11 mouse cellular contexts compared by ENCODE assay signal in genomic region chr6:115989032-115989431, GRCm38 (mm10). TPM values are rescaled to one million over a fixed set of nuclear protein-coding genes. Genes with fewer than 3 reads are reported as not detected.
DNase-seq lines count a peak whose midpoint lies in the region; ATAC-seq and TF ChIP-seq lines count a peak whose summit lies in the region.
"Had no signal": no experiment of that assay in that cellular context is flagged by ENCODE, and none has a peak within 500 bp of the region (broad histone marks: within the 10 kb centered on the region; RNA-seq: fewer than 3 reads in every experiment).

No protein-coding gene starts in this region.

- H3K27me3 ChIP-seq in heart, embryonic 10.5 days (ENCODE audit: insufficient read depth, poor library complexity, severe bottlenecking), result peaks cover 39% of the 10 kb centered on the region
- H3K27me3 ChIP-seq in lung, embryonic 15.5 days, result peaks cover 23% of the 10 kb centered on the region
- peaks cover 30% of the 10 kb centered on the region for H3K27me3 ChIP-seq in liver, postnatal 0 days (ENCODE audit: insufficient read depth, low read length)

- peak overlapping the region; percentile 63 for H3K4me3 ChIP-seq in heart, embryonic 10.5 days
- H3K4me3 ChIP-seq in lung, embryonic 15.5 days, result peak overlapping the region; percentile 6; the same call in 1 of the 2 replicates
- no peak overlapping the region for H3K4me3 ChIP-seq in bone marrow, adult 2 months (replicated peaks; ENCODE audit: control insufficient read depth, low read depth, low read length)
- no peak overlapping the region for H3K4me3 ChIP-seq in liver, postnatal 0 days (ENCODE audit: low read depth, low read length)

- no peak for TF ChIP-seq CTCF in bone marrow, adult 2 months (IDR thresholded peaks at IDR 0.05; ENCODE audit: control insufficient read depth, insufficient read depth, low read length)
- no peak for TF ChIP-seq CTCF in liver, postnatal 0 days (IDR thresholded peaks at IDR 0.05; ENCODE audit: low read depth)

- TF ChIP-seq EP300 in liver, postnatal 0 days (IDR thresholded peaks at IDR 0.05; ENCODE audit: low read depth), result no peak

- H3K9ac ChIP-seq in lung, embryonic 15.5 days, result no peak overlapping the region
- H3K9ac ChIP-seq in liver, postnatal 0 days (replicated peaks), result no peak overlapping the region

- peaks cover 85% of the 10 kb centered on the region for H3K4me1 ChIP-seq in heart, embryonic 10.5 days
- peaks cover 90% of the 10 kb centered on the region for H3K4me1 ChIP-seq in lung, embryonic 15.5 days
- peaks cover 3% of the 10 kb centered on the region for H3K4me1 ChIP-seq in bone marrow, adult 2 months (ENCODE audit: control insufficient read depth, insufficient read depth, low read length)
- H3K4me1 ChIP-seq in liver, postnatal 0 days (ENCODE audit: insufficient read depth), result peaks cover 10% of the 10 kb centered on the region

- TF ChIP-seq POLR2A in bone marrow, adult 2 months (IDR thresholded peaks at IDR 0.05; ENCODE audit: borderline replicate concordance, control insufficient read depth, low read depth, low read length), result no peak

- H3K4me2 ChIP-seq in lung, embryonic 15.5 days, result peak overlapping the region; percentile 86
- H3K4me2 ChIP-seq in liver, postnatal 0 days (ENCODE audit: low read depth, low read length), result peak overlapping the region; percentile 19; the same call in 1 of the 2 replicates

- H3K36me3 ChIP-seq in heart, embryonic 10.5 days, result peaks cover 10% of the 10 kb centered on the region; the same call in 1 of the 2 replicates
- no peaks in the 10 kb centered on the region for H3K36me3 ChIP-seq in lung, embryonic 15.5 days
- no peaks in the 10 kb centered on the region for H3K36me3 ChIP-seq in liver, postnatal 0 days (replicated peaks; ENCODE audit: insufficient read depth, low read length)

- H3K9me3 ChIP-seq in heart, embryonic 10.5 days, result no peaks in the 10 kb centered on the region
- H3K9me3 ChIP-seq in lung, embryonic 15.5 days, result no peaks in the 10 kb centered on the region
- H3K9me3 ChIP-seq in liver, postnatal 0 days (ENCODE audit: low read length), result no peaks in the 10 kb centered on the region

- 72% methylated on average over 5 of the region's 5 CpGs for WGBS in heart, embryonic 10.5 days
- WGBS in lung, embryonic 15.5 days, result 75% methylated on average over 5 of the region's 5 CpGs
- WGBS in bone marrow, adult 2 months, result 71% methylated on average over 5 of the region's 5 CpGs
- WGBS in liver, postnatal 0 days (ENCODE audit: insufficient replicate concordance), result 68% methylated on average over 5 of the region's 5 CpGs

- ATAC-seq in lung, embryonic 15.5 days (ENCODE audit: borderline replicate concordance, extremely low read depth, low FRiP score, low TSS enrichment), result no peak
- ATAC-seq in liver, postnatal 0 days, result no peak

- H3K27ac ChIP-seq in heart, embryonic 10.5 days, result peak overlapping the region; percentile 43; the same call in 1 of the 2 replicates
- no peak overlapping the region for H3K27ac ChIP-seq in lung, embryonic 15.5 days
- peak overlapping the region; percentile 53 for H3K27ac ChIP-seq in bone marrow, adult 2 months (ENCODE audit: control insufficient read depth, insufficient read depth, low read depth, low read length, poor library complexity)
- no peak overlapping the region; the same call in 1 of the 2 replicates for H3K27ac ChIP-seq in liver, postnatal 0 days (ENCODE audit: low read depth)

- no peak for DNase-seq in heart, embryonic 10.5 days (ENCODE audit: low spot score)
- DNase-seq in heart, adult 8-10 months (ENCODE audit: low spot score), result no peak
- no peak for DNase-seq in lung, postnatal 25 days (ENCODE audit: low spot score)
- DNase-seq in liver, postnatal 0 days, result no peak
- DNase-seq in embryo, embryonic 10.5 days (ENCODE audit: low spot score), result no peak
- no peak for DNase-seq in gastrocnemius, postnatal 25 days

RNA-seq across cellular contexts. Expression of gene Plxnd1, which starts 5.8 kb away (rescaled TPM):
- 42.9 and 61.7 TPM in 2 replicates for polyA plus RNA-seq in heart, embryonic 10.5 days (2016; fragmentation: Nextera tagmentation; extraction: Ambion mirVana)
- 10 to 100 TPM; 43.8 to 75.7 (median 63.5) TPM for total RNA-seq in heart, adult 8-10 months (2022)
- polyA plus RNA-seq in lung, embryonic 15.5 days (2015; fragmentation: Nextera tagmentation; extraction: Ambion mirVana), result 49.2 and 53.5 TPM in 2 replicates
- polyA plus RNA-seq in bone marrow, adult 2 months (2011; ENCODE audit: insufficient read depth, insufficient read length, low replicate concordance, missing spikeins), result 13.7 and 23.8 TPM in 2 replicates
- polyA plus RNA-seq in liver, postnatal 0 days (2015; fragmentation: Nextera tagmentation; extraction: Ambion mirVana), result 8.5 and 8.7 TPM in 2 replicates
- total RNA-seq in gastrocnemius, postnatal 25 days (2021), result 10 to 100 TPM; 25.7 TPM

RNA-seq across cellular contexts. Expression of gene H1foo, which starts 44.3 kb away (rescaled TPM):
- not detected in 2 replicates for polyA plus RNA-seq in heart, embryonic 10.5 days (2016; fragmentation: Nextera tagmentation; extraction: Ambion mirVana)
- total RNA-seq in heart, adult 8-10 months (2022), result not detected
- polyA plus RNA-seq in lung, embryonic 15.5 days (2015; fragmentation: Nextera tagmentation; extraction: Ambion mirVana), result not detected in 2 replicates
- polyA plus RNA-seq in bone marrow, adult 2 months (2011; ENCODE audit: insufficient read depth, insufficient read length, low replicate concordance, missing spikeins), result not detected in 2 replicates
- polyA plus RNA-seq in liver, postnatal 0 days (2015; fragmentation: Nextera tagmentation; extraction: Ambion mirVana), result not detected in 2 replicates
- not detected for total RNA-seq in gastrocnemius, postnatal 25 days (2021)
- total RNA-seq: ES-E14; monocyte, adult 5-6 weeks had no signal
- polyA plus RNA-seq: limb, embryonic 14.5 days had no signal

RNA-seq across cellular contexts. Expression of gene Rho, which starts 57.5 kb away (rescaled TPM):
- 0.28 TPM in 1 of 2 replicates, not detected in the other for polyA plus RNA-seq in heart, embryonic 10.5 days (2016; fragmentation: Nextera tagmentation; extraction: Ambion mirVana)
- not detected for total RNA-seq in heart, adult 8-10 months (2022)
- polyA plus RNA-seq in lung, embryonic 15.5 days (2015; fragmentation: Nextera tagmentation; extraction: Ambion mirVana), result 0.20 and 0.35 TPM in 2 replicates
- not detected in 2 replicates for polyA plus RNA-seq in bone marrow, adult 2 months (2011; ENCODE audit: insufficient read depth, insufficient read length, low replicate concordance, missing spikeins)
- polyA plus RNA-seq in liver, postnatal 0 days (2015; fragmentation: Nextera tagmentation; extraction: Ambion mirVana), result not detected in 2 replicates
- total RNA-seq in gastrocnemius, postnatal 25 days (2021), result under 1 TPM in 1 of 2 experiments, not detected in 1; 0.20 TPM
- total RNA-seq: monocyte, adult 5-6 weeks had no signal

Comparison
In these comparisons a context has a peak if more than half of its experiments do, and no peak if none do; other contexts are left out.
1. H3K27ac ChIP-seq: peak in heart, embryonic 10.5 days (single experiment) and bone marrow, adult 2 months (single experiment); none in lung, embryonic 15.5 days (single experiment) and liver, postnatal 0 days (single experiment).
2. H3K4me3 ChIP-seq: peak in heart, embryonic 10.5 days (single experiment) and lung, embryonic 15.5 days (single experiment); none in bone marrow, adult 2 months (single experiment) and liver, postnatal 0 days (single experiment).